Mouse (Mus musculus) embryonic facial prominence, embryonic 13.5 days (tissue): ENCODE data around the gene Amigo1. TPM values are rescaled to one million over a fixed set of nuclear protein-coding genes. Genes with fewer than 3 reads are reported as not detected.

ENCODE experiments used
- ATAC-seq: fragments of 200-750 bp; cut with Nextera tagmentation; 2 replicates; pipeline ENCODE4 v1.8.0; 2017; ENCODE audit warnings: low read depth; ENCODE audit not compliant: insufficient number of reproducible peaks, insufficient read depth, low FRiP score, low TSS enrichment
- H3K27ac ChIP-seq: fragments of 300-500 bp; sonication (generic); 2 replicates; pipeline ENCODE4 v1.5.1; 2015; ENCODE audit warnings: moderate library complexity, mild to moderate bottlenecking, inconsistent platforms
- H3K27me3 ChIP-seq: fragments of 300-500 bp; sonication (generic); 2 replicates; pipeline ENCODE4 v1.6.1; 2015; ENCODE audit warnings: mild to moderate bottlenecking, inconsistent platforms
- H3K36me3 ChIP-seq: fragments of 300-500 bp; sonication (generic); 2 replicates; pipeline ENCODE4 v1.6.1; 2015; ENCODE audit warnings: mild to moderate bottlenecking, inconsistent platforms
- H3K4me1 ChIP-seq: fragments of 300-500 bp; sonication (generic); 2 replicates; pipeline ENCODE4 v1.6.1; 2015; ENCODE audit warnings: inconsistent platforms
- H3K4me2 ChIP-seq: fragments of 300-500 bp; sonication (generic); 2 replicates; pipeline ENCODE4 v1.6.1; 2015; ENCODE audit warnings: moderate library complexity, mild to moderate bottlenecking, inconsistent platforms
- H3K4me3 ChIP-seq: fragments of 300-500 bp; sonication (generic); 2 replicates; pipeline ENCODE4 v1.5.1; 2015; ENCODE audit warnings: mild to moderate bottlenecking, inconsistent platforms
- H3K9ac ChIP-seq: fragments of 300-500 bp; sonication (generic); 2 replicates; pipeline ENCODE4 v1.6.1; 2015; ENCODE audit warnings: mild to moderate bottlenecking, inconsistent platforms
- H3K9me3 ChIP-seq: fragments of 300-500 bp; sonication (generic); 2 replicates; pipeline ENCODE4 v1.6.1; 2016; ENCODE audit warnings: inconsistent platforms
- WGBS: fragments of 180-500 bp; shearing (Covaris S2); methylation state at CpG from one replicate; pipeline ENCODE4 v1.1.7; 2015; ENCODE audit warnings: mixed read lengths; 5-methylcytosine and 5-hydroxymethylcytosine counted together
- polyA plus RNA-seq: library from polyadenylated mRNA; unstranded; fragments of >200 nt; fragmentation: Nextera tagmentation; extraction: Ambion mirVana; gene quantifications from 2 replicates; pipeline ENCODE4 v1.2.1, GENCODE M21; 2015

The Amigo1 gene
- polyA plus RNA-seq, 1 experiment from 2014 or later, result 4.5 TPM

DNA sequence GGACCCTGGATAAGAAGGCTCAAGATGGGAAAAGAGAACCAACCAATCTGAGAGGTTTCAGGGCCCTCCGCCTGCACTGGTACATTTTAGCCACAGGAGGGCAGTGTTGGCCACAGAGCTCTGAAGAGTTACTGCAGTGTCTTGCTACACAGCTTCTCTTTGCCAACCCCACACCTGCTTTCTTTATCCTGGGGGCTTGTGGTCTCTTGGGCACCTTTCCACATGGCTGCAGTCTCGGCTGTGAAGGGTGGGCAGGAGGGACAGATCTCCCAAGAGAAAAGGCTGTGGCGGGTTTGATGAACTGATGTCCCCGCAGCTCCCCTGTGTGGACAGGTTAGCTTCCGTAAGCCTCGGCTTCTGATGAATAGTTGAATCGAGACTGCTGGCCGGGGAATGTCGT, 21.3 kb upstream of the Amigo1 start:
- peak overlapping the region; percentile 55 for H3K4me2 ChIP-seq
- 0 out of 2 replicates have a peak overlapping the region, but pooled peaks have one; percentile 11 for H3K27ac ChIP-seq
- H3K36me3 ChIP-seq, result no peaks in the 10 kb centered on the region
- peaks cover 4% of the 10 kb centered on the region for H3K27me3 ChIP-seq
- H3K4me3 ChIP-seq, result peak overlapping the region; percentile 25
- 0 out of 2 replicates have a peak, but pooled peaks have one; percentile 43 for ATAC-seq
- WGBS, result 16% methylated on average over 9 of the region's 9 CpGs
- H3K9me3 ChIP-seq, result no peaks in the 10 kb centered on the region
- H3K9ac ChIP-seq, result no peak overlapping the region; the same call in 1 of the 2 replicates
- peaks cover 47% of the 10 kb centered on the region for H3K4me1 ChIP-seq

DNA sequence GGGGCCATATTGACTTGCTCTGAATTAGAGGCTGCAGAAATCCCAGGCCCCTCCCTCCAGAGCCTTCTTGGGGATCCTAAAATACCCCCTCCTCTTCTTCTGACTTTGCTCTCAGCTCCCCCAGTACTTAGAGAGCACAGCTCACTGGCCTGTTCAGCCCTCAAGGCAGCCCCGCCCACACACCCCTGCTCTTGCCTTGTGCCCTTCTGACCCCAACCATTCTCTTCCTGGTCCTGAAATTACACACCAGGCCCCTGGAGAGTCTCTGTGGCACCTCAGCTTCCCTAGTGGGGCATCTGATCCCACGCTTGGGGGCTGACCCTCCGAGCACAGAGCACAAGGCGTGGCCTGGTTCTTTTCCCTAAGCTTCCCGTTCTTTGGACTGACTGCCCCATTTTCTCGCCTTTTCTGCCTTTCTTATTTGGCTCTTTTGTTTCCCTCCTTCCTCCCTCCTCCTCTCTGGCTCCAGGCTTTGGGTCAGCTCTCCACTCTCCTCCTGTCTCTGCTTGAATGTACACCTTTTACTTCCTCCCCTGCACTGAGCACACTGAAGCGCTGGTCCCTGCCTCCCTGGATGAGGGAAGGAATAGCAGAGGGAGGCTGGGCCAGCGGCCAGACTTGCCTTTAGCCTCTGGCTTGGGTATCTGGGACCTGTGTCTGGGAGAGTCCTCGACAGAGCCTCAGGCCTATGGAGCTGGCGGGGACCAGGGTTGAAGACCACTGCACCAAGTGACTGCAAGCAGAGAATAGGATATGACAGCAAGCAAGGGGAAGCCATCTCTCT, 20.4 kb upstream of the Amigo1 start:
- 20% methylated on average over 10 of the region's 10 CpGs for WGBS
- Histone ChIP-seq H3K9me3 (no peaks in the 10 kb centered on the region), H3K4me2 (peak overlapping the region; percentile 20), H3K27me3 (peaks cover 4% of the 10 kb centered on the region), H3K4me1 (peaks cover 47% of the 10 kb centered on the region), H3K27ac (0 out of 2 replicates have a peak overlapping the region, but pooled peaks have one; percentile 11), H3K4me3 (no peak overlapping the region), H3K36me3 (no peaks in the 10 kb centered on the region), H3K9ac (no peak overlapping the region)
- ATAC-seq, result no peak

DNA sequence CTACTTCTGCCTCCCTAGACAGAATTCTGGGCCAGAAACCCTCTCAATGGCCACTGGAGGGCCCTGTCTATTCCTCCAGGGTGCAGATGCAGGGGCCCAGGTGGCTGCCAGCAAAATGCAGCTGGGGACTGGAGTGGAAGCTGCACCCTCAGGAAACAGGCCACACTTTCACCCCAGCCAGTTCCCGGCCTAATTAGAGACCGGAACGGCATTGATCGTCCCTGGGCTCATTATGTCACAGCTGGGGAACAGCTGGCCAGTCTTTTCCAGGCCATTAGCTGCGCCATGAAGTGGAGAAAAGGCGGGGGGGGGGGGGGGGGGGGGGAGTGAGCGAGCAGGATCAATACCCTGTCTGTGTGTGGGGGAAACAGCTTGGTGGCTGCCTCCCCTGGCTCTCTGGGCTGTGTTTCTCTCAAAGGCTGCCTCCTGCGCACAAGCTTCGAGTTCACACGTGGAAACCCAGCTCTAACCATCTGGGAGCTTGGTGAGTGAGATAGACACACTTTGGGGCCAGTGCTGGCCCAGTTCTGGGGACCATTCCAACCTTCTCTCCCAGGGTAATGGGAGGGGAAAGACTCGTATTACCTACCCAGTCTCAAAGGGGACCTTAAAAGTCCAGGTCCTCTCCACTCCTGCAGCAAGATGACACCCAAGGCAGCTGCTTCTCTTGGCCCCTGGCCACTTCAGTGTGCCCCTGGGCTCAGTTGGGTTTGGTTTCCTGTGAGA, 19.5 kb upstream of the Amigo1 start:
- peaks cover 47% of the 10 kb centered on the region for H3K4me1 ChIP-seq
- H3K36me3 ChIP-seq, result no peaks in the 10 kb centered on the region
- no peak overlapping the region for H3K9ac ChIP-seq
- no peak for ATAC-seq
- no peaks in the 10 kb centered on the region for H3K9me3 ChIP-seq
- H3K27ac ChIP-seq, result no peak overlapping the region
- no peak overlapping the region for H3K4me3 ChIP-seq
- peaks cover 4% of the 10 kb centered on the region; the same call in 1 of the 2 replicates for H3K27me3 ChIP-seq
- WGBS, result 8% methylated on average over 10 of the region's 11 CpGs
- H3K4me2 ChIP-seq, result peak overlapping the region; percentile 18; the same call in 1 of the 2 replicates

DNA sequence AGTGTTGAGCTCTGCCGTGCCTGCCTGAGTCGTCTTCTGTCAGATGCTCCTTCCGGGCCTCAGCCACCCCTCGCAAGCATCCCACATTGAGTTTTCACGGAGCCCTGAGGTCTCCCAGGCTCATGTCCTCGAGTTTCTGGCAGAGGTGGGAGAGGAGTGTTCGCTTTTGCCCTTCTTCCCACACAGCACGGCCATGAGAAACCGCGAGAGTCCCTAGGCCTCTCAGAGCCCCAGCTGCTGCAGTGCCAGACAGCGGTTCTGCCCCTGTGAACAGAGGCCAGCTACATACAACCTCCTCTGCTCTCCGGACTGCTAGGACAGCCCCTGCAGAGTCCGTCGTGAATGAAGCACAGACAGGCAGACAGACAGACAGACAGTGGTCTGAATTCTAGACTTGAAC, 18.6 kb upstream of the Amigo1 start:
- Histone ChIP-seq H3K9ac (peak overlapping the region; percentile 49; the same call in 1 of the 2 replicates), H3K9me3 (no peaks in the 10 kb centered on the region), H3K27me3 (peaks cover 4% of the 10 kb centered on the region; the same call in 1 of the 2 replicates), H3K36me3 (no peaks in the 10 kb centered on the region), H3K4me2 (no peak overlapping the region), H3K4me3 (no peak overlapping the region), H3K27ac (peak overlapping the region; percentile 60), H3K4me1 (peaks cover 47% of the 10 kb centered on the region)
- no peak for ATAC-seq
- WGBS, result 28% methylated on average over 14 of the region's 14 CpGs

DNA sequence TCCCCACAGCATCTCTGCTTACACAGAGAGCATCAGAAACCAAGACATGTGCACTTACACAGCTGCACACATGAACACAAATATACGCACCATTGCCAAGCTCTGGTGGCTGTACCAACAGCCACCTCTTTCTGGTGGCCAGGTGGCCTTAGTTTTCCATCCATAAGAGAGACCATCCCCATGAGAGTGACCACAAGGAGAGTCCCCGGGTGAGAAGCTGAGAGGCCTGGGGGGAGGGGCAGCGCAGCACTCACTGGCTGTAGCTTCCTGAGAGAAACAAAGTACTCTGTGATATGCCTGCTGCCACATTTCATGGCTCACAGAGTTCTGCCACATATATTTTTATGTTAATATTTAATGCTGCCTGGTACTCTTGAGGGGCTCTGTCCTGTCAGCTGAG, 16.9 kb upstream of the Amigo1 start:
- WGBS, result 35% methylated on average over 3 of the region's 3 CpGs
- H3K36me3 ChIP-seq, result no peaks in the 10 kb centered on the region
- no peak overlapping the region for H3K27ac ChIP-seq
- H3K4me1 ChIP-seq, result peaks cover 48% of the 10 kb centered on the region
- H3K9me3 ChIP-seq, result no peaks in the 10 kb centered on the region
- no peak overlapping the region for H3K4me3 ChIP-seq
- peaks cover 4% of the 10 kb centered on the region; the same call in 1 of the 2 replicates for H3K27me3 ChIP-seq
- 0 out of 2 replicates have a peak overlapping the region, but pooled peaks have one; percentile 33 for H3K9ac ChIP-seq
- no peak for ATAC-seq
- no peak overlapping the region for H3K4me2 ChIP-seq

DNA sequence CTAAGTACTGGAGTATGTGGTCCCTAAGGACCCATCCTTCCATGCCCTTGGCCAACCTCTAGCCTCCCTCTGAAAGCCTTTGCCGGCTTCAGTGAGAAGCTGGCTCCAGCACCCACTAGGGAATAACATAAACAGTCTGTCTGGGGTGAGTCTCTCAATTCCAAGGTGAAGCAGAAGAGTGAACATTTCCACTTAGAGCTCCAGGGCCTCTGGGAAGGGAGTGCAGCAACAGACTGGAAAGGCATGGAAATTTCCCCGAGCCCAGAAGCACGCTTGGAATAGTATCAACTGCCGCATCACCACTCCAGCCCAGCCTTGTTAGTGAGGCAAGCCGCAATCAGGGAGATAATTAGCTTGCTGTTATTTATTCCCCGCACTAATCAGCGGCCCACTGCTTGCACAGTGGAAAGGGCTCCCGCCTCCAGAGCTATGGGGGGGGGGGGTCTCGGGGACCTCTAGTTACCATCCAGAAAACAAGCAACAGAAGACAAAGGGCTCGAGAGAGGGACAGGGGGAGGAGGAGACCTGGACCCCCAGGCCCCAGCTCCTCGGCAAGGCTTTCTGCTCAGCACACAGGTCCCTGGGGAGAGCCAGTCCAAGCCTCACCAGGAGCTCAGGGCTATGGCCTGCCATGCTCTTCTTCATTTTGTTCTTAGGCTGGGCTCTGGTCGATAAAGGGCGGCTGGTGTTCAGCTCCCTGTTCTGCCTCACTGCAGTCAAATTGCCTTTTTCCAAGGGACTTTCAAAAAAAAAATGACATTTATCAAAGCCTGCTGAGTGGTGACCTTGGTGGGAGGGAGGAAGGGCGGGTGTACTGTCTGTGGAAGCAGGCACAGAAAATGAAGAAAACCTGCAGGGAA, 11.2 kb upstream of the Amigo1 start:
- H3K4me3 ChIP-seq, result no peak overlapping the region
- H3K9me3 ChIP-seq, result no peaks in the 10 kb centered on the region
- H3K4me2 ChIP-seq, result peak overlapping the region; percentile 12
- peak overlapping the region; percentile 58 for H3K27ac ChIP-seq
- H3K9ac ChIP-seq, result no peak overlapping the region
- 22% methylated on average over 14 of the region's 14 CpGs for WGBS
- H3K36me3 ChIP-seq, result no peaks in the 10 kb centered on the region
- peak; percentile 77 for ATAC-seq
- H3K4me1 ChIP-seq, result peaks cover 24% of the 10 kb centered on the region
- H3K27me3 ChIP-seq, result no peaks in the 10 kb centered on the region

DNA sequence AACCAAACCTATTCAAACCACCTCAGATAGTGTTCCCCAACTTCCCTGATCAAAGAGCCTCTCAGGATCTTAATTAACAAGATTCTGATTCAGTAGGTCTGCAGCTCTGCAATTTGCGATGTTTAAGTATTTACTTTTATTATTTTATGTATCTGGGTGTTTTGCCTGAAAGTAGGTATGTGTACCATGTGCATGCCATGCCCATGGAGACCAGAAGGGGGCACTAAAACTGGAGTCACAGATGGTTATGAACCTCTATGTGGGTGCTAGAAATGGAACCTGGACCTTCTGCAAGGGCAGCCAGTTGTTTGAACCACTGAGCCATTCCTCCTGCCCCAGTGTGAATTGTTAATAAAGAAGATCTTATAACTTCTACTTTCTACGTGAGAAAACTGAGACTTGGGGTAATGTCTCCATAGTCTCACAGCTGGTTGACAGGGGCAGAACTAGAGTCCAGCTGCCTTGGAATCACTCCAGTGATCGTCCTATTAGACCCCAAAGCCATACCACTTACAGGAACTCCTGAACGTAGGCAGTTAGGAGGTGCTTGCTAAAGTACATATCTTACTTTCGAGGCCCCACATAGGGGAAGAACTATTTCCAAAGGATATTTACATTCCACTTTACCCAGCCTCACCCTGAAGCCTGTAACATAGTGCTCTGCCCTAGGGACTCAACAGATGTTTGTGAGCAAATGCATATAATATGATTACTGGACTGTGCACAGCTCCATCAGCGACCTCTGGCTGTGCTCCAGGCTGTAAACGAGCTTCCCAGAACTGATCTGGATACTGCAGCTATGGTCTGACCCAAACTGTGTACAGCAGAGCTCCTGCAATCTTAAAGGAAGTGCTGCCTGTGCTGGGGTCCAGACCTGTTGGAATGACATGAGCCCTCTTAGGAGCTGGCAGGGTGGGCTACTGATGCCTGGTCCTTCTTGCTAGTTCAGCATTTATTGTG, 7.1 kb upstream of the Amigo1 start:
- Histone ChIP-seq H3K27ac (no peak overlapping the region; the same call in 1 of the 2 replicates), H3K9me3 (no peaks in the 10 kb centered on the region)
- ATAC-seq, result no peak

DNA sequence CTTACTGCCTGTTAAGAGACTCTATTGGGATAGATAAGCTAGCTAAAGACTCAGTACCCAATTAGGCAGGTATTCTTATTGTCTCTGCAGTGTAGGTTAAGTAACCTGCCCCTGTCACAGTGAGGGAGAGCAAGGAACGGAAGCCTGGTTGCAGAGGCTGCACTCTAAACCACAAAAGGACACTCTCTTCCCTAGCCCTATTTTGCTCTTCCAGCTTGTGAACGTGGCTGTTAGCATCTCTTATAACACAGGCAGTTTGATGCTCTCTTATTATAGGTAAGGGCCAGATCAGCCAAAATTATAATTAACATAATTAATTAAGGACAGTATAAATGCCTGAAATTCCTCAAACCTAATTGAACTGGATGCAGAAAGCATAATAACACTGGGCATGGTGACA, 5.6 kb upstream of the Amigo1 start:
- no peak for ATAC-seq
- no peak overlapping the region for H3K9ac ChIP-seq
- WGBS, result 32% methylated on average over 2 of the region's 2 CpGs
- no peak overlapping the region for H3K4me2 ChIP-seq
- H3K9me3 ChIP-seq, result no peaks in the 10 kb centered on the region
- H3K27ac ChIP-seq, result no peak overlapping the region
- no peak overlapping the region for H3K4me3 ChIP-seq
- peaks cover 10% of the 10 kb centered on the region for H3K4me1 ChIP-seq
- no peaks in the 10 kb centered on the region for H3K36me3 ChIP-seq
- H3K27me3 ChIP-seq, result peaks cover 11% of the 10 kb centered on the region

More for the DNA sequence above, 7.1 kb upstream of the Amigo1 start:
- Histone ChIP-seq H3K36me3 (no peaks in the 10 kb centered on the region), H3K9ac (no peak overlapping the region), H3K4me3 (no peak overlapping the region), H3K4me1 (peaks cover 24% of the 10 kb centered on the region), H3K4me2 (no peak overlapping the region), H3K27me3 (no peaks in the 10 kb centered on the region)
- WGBS, result 59% methylated on average over 7 of the region's 7 CpGs

DNA sequence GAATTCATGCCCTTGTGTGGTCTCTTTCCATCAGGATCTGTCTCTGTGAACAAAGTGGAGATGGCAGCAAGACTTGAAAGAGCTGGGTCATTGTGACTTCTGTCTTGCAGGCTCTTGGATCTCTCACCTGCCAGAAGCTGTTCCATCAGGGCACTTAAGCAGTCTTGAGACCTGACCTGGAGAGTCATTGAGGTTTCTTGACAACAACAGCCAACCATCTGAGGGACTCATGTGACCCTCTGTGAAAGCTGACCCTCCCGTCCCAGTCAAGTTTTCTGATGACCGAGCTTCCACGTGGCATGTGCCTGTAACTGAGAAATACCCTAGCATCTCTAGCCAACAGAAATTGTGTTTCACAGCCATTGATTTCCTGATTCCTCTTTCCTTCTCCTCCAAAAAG, 1.4 kb upstream of the Amigo1 start:
- no peaks in the 10 kb centered on the region for H3K9me3 ChIP-seq
- ATAC-seq, result no peak
- H3K4me2 ChIP-seq, result no peak overlapping the region
- H3K27ac ChIP-seq, result no peak overlapping the region
- H3K27me3 ChIP-seq, result peaks cover 28% of the 10 kb centered on the region
- 0 out of 2 replicates have a peak, but pooled peaks cover 6% of the 10 kb centered on the region for H3K36me3 ChIP-seq
- H3K4me1 ChIP-seq, result peaks cover 14% of the 10 kb centered on the region
- no peak overlapping the region for H3K4me3 ChIP-seq
- no peak overlapping the region for H3K9ac ChIP-seq
- 77% methylated on average over 3 of the region's 3 CpGs for WGBS

DNA sequence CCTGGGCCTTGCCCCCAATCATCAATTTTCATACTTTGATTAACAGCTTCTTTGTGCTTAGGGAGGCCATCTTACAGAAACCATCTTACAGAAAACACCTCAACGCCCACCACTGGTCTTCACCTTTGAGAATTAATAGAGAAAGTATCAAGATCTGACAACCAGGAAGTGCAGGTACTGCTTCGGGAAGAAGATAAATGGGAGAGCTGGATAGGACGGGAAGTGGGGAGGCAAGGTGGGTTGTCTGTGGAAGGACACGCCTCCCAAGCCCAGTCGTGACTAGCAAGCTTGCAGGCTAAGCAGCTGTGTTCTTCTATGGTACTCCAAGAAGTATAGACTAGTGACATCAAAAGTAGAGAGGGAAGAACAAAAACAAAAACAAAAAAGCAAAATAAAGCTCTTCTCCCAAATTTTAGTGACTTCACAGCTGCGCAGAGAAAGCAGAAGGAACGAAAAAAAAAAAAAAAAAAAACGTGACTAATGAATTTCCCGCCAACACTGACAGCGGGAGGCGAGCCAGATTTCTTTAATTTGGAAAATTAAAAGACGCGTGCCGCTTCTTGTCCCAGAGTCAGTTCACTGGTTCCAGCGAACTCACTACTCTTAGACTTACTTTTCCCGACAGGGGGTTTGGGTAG, 556 bp upstream of the Amigo1 start:
- Histone ChIP-seq H3K36me3 (0 out of 2 replicates have a peak, but pooled peaks cover 6% of the 10 kb centered on the region), H3K9me3 (no peaks in the 10 kb centered on the region), H3K9ac (peak overlapping the region; percentile 73; the same call in 1 of the 2 replicates), H3K4me1 (peaks cover 14% of the 10 kb centered on the region), H3K27me3 (peaks cover 28% of the 10 kb centered on the region), H3K4me3 (peak overlapping the region; percentile 66), H3K4me2 (peak overlapping the region; percentile 91), H3K27ac (no peak overlapping the region)
- no peak for ATAC-seq
- WGBS, result 4% methylated on average over 16 of the region's 16 CpGs
